Mouse (Mus musculus): ENCODE data around the gene Tomm70a. TPM values are rescaled to one million over a fixed set of nuclear protein-coding genes. Genes with fewer than 3 reads are reported as not detected.
A peak's percentile ranks its signal among the peaks of the same experiment; 100 is the strongest.

Gene Tomm70a
- polyA plus RNA-seq, 1 experiment from 2014 or later = 33.3 TPM

- no peak overlapping the region for H3K4me2 ChIP-seq (replicated peaks; ENCODE audit: low read depth)
- no peak for TF ChIP-seq CTCF (IDR thresholded peaks at IDR 0.05; ENCODE audit: low read depth)
- no peak overlapping the region for H3K9ac ChIP-seq (ENCODE audit: low read depth, low read length)
- peaks cover 11% of the 10 kb centered on the region; the same call in 1 of the 2 replicates for H3K4me1 ChIP-seq (replicated peaks; ENCODE audit: control insufficient read depth, insufficient read depth, low read length)
- no peak overlapping the region for H3K27ac ChIP-seq (ENCODE audit: low read depth, low read length)
- H3K9me3 ChIP-seq (ENCODE audit: control insufficient read depth) = no peaks in the 10 kb centered on the region
- no peak overlapping the region for H3K4me3 ChIP-seq (ENCODE audit: low read depth, low read length)
- WGBS = 86% methylated on average over 6 of the region's 6 CpGs
- ATAC-seq = no peak
- H3K27me3 ChIP-seq (replicated peaks; ENCODE audit: control insufficient read depth, insufficient read depth, low read length) = no peaks in the 10 kb centered on the region
- H3K36me3 ChIP-seq (ENCODE audit: control insufficient read depth, insufficient read depth) = peaks cover 32% of the 10 kb centered on the region; the same call in 1 of the 2 replicates
Measured at GRCm38 (mm10) chr16:57133611-57134010, 12.1 kb downstream of the Tomm70a start.

- no peak overlapping the region for H3K9ac ChIP-seq (ENCODE audit: low read depth, low read length)
- H3K4me3 ChIP-seq (ENCODE audit: low read depth, low read length) = no peak overlapping the region
- H3K36me3 ChIP-seq (ENCODE audit: control insufficient read depth, insufficient read depth) = peaks cover 29% of the 10 kb centered on the region
- H3K4me2 ChIP-seq (replicated peaks; ENCODE audit: low read depth) = no peak overlapping the region
- no peak for TF ChIP-seq CTCF (IDR thresholded peaks at IDR 0.05; ENCODE audit: low read depth)
- no peak overlapping the region for H3K27ac ChIP-seq (ENCODE audit: low read depth, low read length)
- no peaks in the 10 kb centered on the region for H3K9me3 ChIP-seq (ENCODE audit: control insufficient read depth)
- H3K4me1 ChIP-seq (replicated peaks; ENCODE audit: control insufficient read depth, insufficient read depth, low read length) = no peaks in the 10 kb centered on the region
- 85% methylated on average over 5 of the region's 5 CpGs for WGBS
- ATAC-seq = no peak
- H3K27me3 ChIP-seq (replicated peaks; ENCODE audit: control insufficient read depth, insufficient read depth, low read length) = no peaks in the 10 kb centered on the region
Measured at GRCm38 (mm10) chr16:57144741-57145140, 23.2 kb downstream of the Tomm70a start.

GRCm38 (mm10) chr16:57151437-57151836, 29.9 kb downstream of the Tomm70a start:
- 0 out of 2 replicates have a peak overlapping the region, but pooled peaks have one; percentile 0 for H3K27ac ChIP-seq (ENCODE audit: low read depth, low read length)
- H3K27me3 ChIP-seq (replicated peaks; ENCODE audit: control insufficient read depth, insufficient read depth, low read length) = no peaks in the 10 kb centered on the region
- peak; percentile 82 for ATAC-seq
- H3K4me3 ChIP-seq (ENCODE audit: low read depth, low read length) = no peak overlapping the region
- no peaks in the 10 kb centered on the region for H3K9me3 ChIP-seq (ENCODE audit: control insufficient read depth)
- no peaks in the 10 kb centered on the region for H3K4me1 ChIP-seq (replicated peaks; ENCODE audit: control insufficient read depth, insufficient read depth, low read length)
- no peak for TF ChIP-seq CTCF (IDR thresholded peaks at IDR 0.05; ENCODE audit: low read depth)
- no peak overlapping the region for H3K4me2 ChIP-seq (replicated peaks; ENCODE audit: low read depth)
- WGBS = 61% methylated on average over 4 of the region's 4 CpGs
- no peak overlapping the region for H3K9ac ChIP-seq (ENCODE audit: low read depth, low read length)
- peaks cover 40% of the 10 kb centered on the region for H3K36me3 ChIP-seq (ENCODE audit: control insufficient read depth, insufficient read depth)

- H3K9ac ChIP-seq (ENCODE audit: low read depth, low read length) = no peak overlapping the region
- no peak for TF ChIP-seq CTCF (IDR thresholded peaks at IDR 0.05; ENCODE audit: low read depth)
- H3K9me3 ChIP-seq (ENCODE audit: control insufficient read depth) = no peaks in the 10 kb centered on the region
- H3K4me2 ChIP-seq (replicated peaks; ENCODE audit: low read depth) = no peak overlapping the region
- no peaks in the 10 kb centered on the region for H3K27me3 ChIP-seq (replicated peaks; ENCODE audit: control insufficient read depth, insufficient read depth, low read length)
- H3K27ac ChIP-seq (ENCODE audit: low read depth, low read length) = no peak overlapping the region
- ATAC-seq = 0 out of 2 replicates have a peak, but pooled peaks have one; percentile 18
- H3K36me3 ChIP-seq (ENCODE audit: control insufficient read depth, insufficient read depth) = peaks cover 51% of the 10 kb centered on the region
- H3K4me3 ChIP-seq (ENCODE audit: low read depth, low read length) = no peak overlapping the region
- no peaks in the 10 kb centered on the region for H3K4me1 ChIP-seq (replicated peaks; ENCODE audit: control insufficient read depth, insufficient read depth, low read length)
Measured at GRCm38 (mm10) chr16:57155899-57156298, 34.4 kb downstream of the Tomm70a start.

- no peaks in the 10 kb centered on the region for H3K4me1 ChIP-seq (replicated peaks; ENCODE audit: control insufficient read depth, insufficient read depth, low read length)
- no peak overlapping the region for H3K27ac ChIP-seq (ENCODE audit: low read depth, low read length)
- H3K4me2 ChIP-seq (replicated peaks; ENCODE audit: low read depth) = no peak overlapping the region
- H3K27me3 ChIP-seq (replicated peaks; ENCODE audit: control insufficient read depth, insufficient read depth, low read length) = no peaks in the 10 kb centered on the region
- no peak for TF ChIP-seq CTCF (IDR thresholded peaks at IDR 0.05; ENCODE audit: low read depth)
- ATAC-seq = no peak
- WGBS = 90% methylated on average over 4 of the region's 4 CpGs
- no peak overlapping the region for H3K4me3 ChIP-seq (ENCODE audit: low read depth, low read length)
- H3K9ac ChIP-seq (ENCODE audit: low read depth, low read length) = no peak overlapping the region
- no peaks in the 10 kb centered on the region for H3K9me3 ChIP-seq (ENCODE audit: control insufficient read depth)
- peaks cover 62% of the 10 kb centered on the region for H3K36me3 ChIP-seq (ENCODE audit: control insufficient read depth, insufficient read depth)
Measured at GRCm38 (mm10) chr16:57157076-57157475, 35.6 kb downstream of the Tomm70a start.

- 74% methylated on average over 4 of the region's 4 CpGs for WGBS
- no peak for ATAC-seq
- no peak overlapping the region for H3K9ac ChIP-seq (ENCODE audit: low read depth, low read length)
- H3K27ac ChIP-seq (ENCODE audit: low read depth, low read length) = no peak overlapping the region
- no peak overlapping the region for H3K4me2 ChIP-seq (replicated peaks; ENCODE audit: low read depth)
- no peaks in the 10 kb centered on the region for H3K4me1 ChIP-seq (replicated peaks; ENCODE audit: control insufficient read depth, insufficient read depth, low read length)
- no peak for TF ChIP-seq CTCF (IDR thresholded peaks at IDR 0.05; ENCODE audit: low read depth)
- peaks cover 58% of the 10 kb centered on the region for H3K36me3 ChIP-seq (ENCODE audit: control insufficient read depth, insufficient read depth)
- no peaks in the 10 kb centered on the region for H3K27me3 ChIP-seq (replicated peaks; ENCODE audit: control insufficient read depth, insufficient read depth, low read length)
- no peak overlapping the region for H3K4me3 ChIP-seq (ENCODE audit: low read depth, low read length)
- H3K9me3 ChIP-seq (ENCODE audit: control insufficient read depth) = no peaks in the 10 kb centered on the region
Measured at GRCm38 (mm10) chr16:57157728-57158127, 36.2 kb downstream of the Tomm70a start.

- Histone ChIP-seq H3K4me2 (replicated peaks; ENCODE audit: low read depth) (no peak overlapping the region), H3K9ac (ENCODE audit: low read depth, low read length) (no peak overlapping the region), H3K36me3 (ENCODE audit: control insufficient read depth, insufficient read depth) (peaks cover 44% of the 10 kb centered on the region), H3K4me3 (ENCODE audit: low read depth, low read length) (no peak overlapping the region), H3K27ac (ENCODE audit: low read depth, low read length) (no peak overlapping the region; the same call in 1 of the 2 replicates), H3K4me1 (replicated peaks; ENCODE audit: control insufficient read depth, insufficient read depth, low read length) (no peaks in the 10 kb centered on the region), H3K9me3 (ENCODE audit: control insufficient read depth) (no peaks in the 10 kb centered on the region), H3K27me3 (replicated peaks; ENCODE audit: control insufficient read depth, insufficient read depth, low read length) (no peaks in the 10 kb centered on the region)
- no peak for TF ChIP-seq CTCF (IDR thresholded peaks at IDR 0.05; ENCODE audit: low read depth)
- ATAC-seq = no peak
- 68% methylated on average over 7 of the region's 7 CpGs for WGBS
Measured at GRCm38 (mm10) chr16:57159835-57160234, 38.3 kb downstream of the Tomm70a start.
